Mouse (Mus musculus): ENCODE data around the gene Traip.

Traip gene

DNA sequence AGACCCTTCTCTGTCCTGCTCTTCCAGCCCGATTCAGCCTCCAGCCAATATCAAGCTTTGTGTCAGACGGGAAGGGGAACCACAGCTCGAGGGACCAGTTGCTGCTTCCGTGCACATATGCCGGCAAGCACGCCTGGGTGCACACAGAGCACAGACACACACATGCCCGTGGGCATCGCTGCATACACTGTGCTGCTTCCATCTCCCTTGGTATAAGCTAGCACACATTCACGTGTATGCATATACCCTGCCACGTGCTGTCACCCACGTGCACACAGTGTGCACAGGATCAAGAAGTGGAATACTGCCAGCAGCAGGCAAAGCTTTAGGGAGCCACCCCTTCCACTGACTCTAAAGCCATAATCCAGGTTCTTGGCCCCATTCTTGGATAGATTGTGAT is 15.8 kb upstream of the Traip start:
- peak; percentile 50 to 57 for DNase-seq (ENCODE audit: low spot score in 2 of 2)

DNA sequence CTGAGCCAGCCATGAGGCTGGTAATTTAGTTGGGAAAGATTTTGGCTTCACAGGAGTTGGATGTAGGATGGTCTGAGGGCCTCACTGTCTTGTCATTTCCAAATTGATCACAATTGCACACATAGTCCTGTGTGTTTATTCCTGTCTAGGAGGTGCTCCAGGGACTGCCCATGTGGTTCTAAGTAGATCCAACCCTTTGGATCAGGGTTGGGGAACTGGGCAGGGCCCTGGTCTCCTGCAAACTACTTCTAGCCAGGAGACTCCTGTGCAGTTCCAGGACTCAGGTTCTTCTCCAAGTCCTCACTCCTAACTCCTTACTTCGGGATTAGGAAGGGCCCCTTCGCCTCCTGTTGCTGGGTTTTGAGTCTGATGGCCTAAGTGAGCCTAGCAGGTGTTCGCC is 14.6 kb upstream of the Traip start, which contains the start of gene Camkv:
Gene Camkv (plus strand): TSS at position 301 of the 400 bp plus-strand sequence.
- no peak for DNase-seq (ENCODE audit: low spot score in 2 of 2)

DNA sequence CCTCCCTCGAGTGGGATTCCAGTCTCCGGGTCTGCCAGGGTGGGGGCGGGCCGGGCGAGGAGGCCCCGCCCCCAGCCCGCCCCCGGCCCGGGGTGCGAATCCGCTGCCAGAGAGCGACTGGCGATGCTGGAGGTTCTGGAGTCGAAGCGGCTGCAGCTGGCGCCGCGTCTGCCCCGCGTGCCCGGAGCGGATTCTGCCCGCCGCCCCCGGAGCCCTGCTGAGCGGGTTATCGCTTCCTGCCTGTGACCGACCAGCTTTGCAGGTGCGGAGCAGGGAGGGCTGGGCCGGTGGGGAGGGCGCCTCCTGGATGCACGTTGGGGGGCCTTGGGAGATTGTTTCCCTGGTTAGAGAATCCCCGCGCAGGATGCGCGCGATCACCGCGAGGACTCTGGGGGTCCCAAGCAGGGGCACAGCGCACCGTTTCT is 14.1 kb upstream of the Traip start:
- peak in 1 of 2 experiments; percentile 57 for DNase-seq (ENCODE audit: low spot score in 2 of 2)

DNA sequence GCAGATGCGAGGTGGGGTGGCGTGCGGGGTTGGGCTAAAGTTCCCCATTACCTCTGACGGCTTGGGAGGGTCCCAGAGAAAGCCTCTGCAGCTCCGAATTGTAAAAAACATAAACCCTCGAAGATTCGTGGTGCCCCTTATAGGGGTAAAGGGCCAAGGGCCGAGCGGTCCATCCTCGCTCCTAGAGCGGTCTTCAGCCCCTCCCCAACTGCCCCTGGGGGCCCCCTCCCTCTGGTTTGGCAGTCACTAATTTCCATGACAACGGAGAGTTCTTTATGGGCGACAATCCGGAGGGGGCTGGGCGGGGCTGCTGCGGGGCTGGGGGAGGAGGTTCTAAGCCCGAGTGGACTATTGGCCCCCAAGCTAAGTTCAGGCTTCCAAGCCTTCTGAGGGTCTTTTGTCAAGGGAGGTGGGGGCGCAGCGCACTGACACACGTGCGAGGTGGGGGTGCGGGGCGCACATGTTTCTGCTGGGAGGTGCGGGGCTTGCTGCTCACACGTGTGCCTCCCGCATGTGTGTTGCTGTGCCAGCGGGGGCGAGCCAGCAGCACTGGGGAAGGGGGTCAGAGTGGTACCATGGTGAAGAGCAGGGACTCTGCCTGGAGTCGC is 13.6 kb upstream of the Traip start:
- DNase-seq (ENCODE audit: low spot score in 2 of 2) = peak; percentile 62 to 64

DNA sequence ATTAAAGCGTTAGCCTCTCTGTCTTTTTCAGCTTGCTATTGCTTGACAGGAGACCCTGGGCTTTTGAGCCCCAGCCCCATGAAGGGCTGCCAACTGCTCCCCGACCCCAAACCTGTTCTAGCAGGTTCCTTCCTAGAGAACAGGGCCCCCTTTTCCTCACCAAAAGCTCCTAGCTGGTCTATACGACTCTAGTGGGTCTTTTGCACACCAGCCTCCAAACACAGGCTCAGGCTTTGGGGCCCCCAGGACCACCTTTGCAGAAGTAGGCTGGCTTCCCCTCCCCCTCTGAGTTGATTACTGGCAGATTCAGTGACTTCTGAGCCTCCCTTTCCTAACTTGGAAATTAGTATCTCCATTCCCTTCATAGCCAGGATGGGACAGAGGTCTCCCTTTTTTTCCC is 13.1 kb upstream of the Traip start:
- no peak for DNase-seq (ENCODE audit: low spot score in 2 of 2)

DNA sequence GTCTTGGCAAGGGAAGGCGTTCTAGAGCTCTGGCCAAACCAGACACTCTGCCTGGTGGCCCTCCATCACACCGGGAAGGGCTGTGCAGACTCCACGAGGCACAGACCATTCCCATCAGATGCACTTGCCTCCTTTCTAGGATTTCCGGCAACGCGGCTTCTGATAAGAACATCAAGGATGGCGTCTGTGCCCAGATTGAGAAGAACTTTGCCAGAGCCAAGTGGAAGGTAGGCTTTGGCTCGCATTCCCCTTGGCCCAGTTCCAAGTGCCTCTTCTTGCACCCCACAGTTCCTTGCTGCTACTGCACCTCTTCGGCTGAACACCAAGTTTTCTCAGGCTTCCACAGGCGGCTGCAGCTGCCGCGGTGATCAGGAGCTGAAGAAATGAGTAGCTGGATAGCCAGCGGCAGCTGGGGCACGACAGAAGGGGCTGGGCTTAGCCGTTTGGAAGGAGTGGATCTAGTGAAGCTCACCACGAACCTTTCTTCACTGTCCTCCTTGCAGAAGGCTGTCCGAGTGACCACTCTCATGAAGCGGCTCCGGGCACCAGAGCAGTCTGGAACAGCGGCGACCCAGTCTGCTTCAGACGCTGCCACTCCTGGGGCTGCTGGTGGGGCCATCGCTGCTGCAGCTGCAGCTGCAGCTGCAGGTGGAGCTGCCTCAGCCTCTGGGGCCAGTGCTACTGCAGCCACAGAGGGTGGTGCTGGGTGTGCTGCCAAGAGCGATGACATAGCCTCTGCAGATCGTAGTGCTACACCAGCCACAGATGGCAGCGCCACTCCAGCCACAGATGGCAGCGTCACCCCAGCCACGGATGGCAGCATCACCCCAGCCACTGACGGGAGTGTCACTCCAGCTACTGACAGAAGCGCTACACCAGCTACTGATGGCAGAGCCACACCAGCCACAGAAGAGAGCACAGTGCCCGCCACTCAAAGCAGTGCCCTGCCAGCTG is 2.4 kb upstream of the Traip start:
- DNase-seq (ENCODE audit: low spot score in 2 of 2) = no peak

DNA sequence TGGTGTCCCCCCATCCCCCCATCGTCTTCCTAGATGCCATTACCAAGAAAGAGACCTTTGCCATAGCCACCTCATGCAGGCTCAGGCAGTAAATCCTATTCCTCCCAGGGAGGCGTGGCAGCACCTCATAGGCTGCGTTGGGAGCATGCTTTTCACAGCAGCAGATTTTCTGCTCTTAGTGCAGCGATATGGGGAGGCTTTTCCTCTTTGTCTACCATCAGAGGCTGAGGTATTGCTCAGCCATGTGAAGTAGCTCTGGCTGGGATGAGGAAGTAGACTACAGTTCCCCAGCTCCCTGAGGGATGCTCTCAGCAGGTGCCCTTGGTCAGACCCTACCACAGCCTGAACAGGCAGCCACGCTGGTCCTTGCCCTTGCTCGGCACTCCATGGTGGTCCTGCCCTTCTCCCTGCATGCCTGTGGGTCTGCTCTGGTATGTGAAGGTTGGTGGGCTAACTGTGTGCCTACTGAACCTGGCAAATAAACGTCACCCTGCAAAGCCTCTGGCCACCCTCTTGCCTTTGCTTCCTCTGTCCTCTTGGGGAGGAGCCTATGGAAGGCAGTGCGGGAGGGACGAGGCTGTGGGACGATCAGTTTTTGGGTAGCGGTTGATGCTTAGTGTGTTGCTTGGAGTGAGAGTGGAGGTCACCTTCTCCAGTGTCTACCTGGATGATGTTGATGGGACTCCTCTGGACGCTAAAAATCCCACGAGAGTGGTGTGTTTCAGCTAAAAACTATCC is 583 bp upstream of the Traip start:
- DNase-seq (ENCODE audit: low spot score in 2 of 2) = no peak

DNA sequence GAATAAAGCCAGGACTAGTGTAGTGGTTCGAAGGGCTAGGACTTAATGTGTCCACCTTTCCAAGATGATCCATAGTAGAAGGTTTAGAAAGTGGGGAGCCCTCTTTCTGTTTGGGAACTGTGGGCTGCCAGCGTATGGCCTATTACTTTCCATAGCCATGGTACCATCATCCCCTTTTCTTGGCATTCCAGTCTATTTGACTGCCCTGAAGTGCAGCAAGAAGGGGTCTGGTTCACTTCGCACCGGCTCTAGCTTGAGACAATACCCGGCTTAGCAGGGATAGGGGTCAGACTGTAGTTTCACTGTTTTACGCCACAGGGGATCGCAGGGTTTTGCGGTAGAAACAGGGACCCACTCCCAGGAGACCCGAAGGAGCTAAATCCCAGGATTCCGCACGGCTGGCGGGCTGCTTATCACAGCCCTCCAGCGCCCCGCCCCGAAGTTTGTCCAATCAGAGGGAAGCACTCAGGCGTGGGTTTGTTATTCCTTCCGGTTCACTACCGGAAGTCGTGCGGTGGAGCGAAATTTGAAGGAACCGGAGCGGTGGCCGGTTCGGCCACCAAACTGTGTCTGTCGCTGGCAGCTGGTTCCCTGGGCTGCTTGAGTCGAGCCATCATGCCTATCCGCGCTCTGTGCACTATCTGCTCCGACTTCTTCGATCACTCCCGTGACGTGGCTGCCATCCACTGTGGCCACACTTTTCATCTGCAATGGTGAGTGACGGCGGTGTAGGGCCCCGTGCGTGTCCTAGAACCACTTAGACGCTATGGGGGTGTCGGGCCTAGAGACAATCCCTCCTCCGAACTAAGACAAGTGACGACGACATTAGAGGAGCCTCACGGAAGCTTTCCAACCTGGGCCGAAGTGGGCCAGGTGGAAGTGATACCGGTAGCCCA is 772 bp downstream of the Traip start:
- DNase-seq (ENCODE audit: low spot score in 2 of 2) = peak; percentile 92 to 93

DNA sequence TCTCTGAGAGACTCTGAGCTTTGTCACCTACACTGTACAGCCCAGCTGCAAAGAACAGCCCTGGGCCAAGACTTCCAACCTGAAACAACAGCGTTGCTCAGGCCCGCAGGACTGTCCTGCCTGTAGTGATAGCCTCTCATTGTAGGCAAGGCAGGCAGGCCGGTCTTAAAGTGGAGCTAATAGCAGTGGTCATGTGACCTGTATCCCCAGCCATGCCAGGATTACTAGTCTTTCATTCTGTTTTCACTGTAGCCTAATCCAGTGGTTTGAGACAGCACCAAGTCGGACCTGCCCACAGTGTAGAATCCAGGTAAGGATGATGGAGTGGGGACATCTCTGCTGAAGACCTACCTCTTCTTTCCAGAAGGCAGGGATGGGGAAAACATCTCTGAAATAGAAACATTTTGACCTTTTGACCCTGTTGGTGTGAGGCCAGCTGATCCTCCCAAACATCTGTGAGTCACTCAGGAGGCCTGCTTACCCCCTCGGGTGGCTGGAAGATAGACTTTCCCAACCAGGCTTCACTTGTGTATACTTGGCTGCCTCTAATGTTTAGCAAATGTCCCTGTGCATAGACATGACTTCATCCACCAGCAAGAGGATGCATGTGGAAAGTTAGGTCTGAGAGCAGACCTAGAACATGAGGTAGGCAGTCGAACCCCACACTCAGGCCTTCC is 5.8 kb downstream of the Traip start:
- DNase-seq (ENCODE audit: low spot score in 2 of 2) = no peak

DNA sequence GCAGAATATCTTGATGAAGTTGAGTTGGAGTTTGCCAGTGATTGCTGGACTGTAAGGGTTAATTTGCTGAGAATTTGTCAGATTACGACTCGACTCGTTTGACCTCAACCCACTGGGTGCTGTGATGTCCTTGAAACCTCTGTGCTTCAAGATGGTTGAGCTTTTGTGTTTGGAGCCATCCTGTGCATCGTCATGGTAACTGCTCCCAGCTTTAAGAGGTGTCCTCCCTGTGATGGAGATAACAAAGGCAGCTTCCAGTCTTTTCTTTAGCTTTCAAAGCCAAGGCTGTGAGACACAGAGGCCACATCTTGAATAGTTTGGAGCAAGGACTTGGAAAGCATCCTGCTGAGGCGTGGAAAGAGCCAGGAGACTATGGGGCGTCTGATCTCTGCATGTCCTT is 7.2 kb downstream of the Traip start:
- DNase-seq (ENCODE audit: low spot score in 2 of 2) = no peak

DNA sequence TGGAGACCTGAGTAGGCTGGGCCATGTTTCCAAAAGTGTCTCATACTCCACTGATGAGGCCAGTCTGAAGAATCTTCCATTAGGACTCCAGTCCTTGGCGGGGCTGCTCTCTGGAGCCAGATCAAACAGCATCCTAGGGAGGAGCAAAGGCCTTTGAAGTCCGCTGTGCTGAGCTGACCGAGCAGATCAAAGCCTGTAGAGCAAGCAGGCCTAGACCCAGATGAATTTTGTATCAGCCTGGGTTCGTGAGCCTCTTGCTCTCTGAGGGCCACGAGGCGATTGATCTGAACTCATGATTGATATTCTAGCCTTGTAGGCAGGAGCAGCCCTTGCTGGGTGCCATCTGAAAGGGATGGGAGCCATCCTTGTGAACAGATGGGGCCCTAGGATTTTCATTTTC is 10.0 kb downstream of the Traip start:
- no peak for DNase-seq (ENCODE audit: low spot score in 2 of 2)

DNA sequence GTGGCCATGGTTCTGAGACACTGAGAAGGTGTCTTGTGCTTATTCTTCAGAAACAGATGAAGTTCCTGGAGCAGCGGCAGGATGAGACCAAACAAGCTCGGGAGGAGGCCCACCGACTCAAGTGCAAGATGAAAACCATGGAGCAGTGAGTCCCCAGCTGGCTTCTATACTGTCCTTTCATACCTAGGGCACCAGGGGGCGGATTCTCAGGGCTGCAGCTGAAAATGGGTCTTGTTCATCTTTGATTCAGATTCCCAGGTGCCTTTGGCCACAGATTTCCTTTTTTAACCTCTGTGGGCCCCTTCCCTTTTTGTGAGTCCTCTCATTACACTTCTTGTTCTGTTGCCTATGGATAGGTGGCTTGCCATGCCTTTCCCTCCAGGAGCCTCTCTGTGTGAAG is 11.0 kb downstream of the Traip start:
- no peak for DNase-seq (ENCODE audit: low spot score in 2 of 2)

DNA sequence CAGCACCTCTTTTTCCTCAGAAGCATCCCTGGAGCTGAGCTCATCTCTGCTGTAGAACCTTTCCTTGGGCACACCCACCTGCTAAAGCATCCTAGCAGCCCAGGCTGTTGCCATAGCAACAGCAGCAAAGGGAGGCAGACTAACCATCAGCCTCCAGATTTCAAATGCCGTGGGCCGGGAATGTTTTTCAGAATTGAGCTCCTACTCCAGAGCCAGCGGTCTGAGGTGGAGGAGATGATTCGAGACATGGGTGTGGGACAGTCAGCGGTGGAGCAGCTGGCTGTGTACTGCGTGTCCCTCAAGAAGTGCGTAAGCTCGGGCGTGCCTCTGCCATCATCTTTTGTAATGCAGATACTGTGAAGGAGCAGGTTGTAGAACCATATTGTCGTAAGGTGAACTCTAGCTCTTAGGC is 11.4 kb downstream of the Traip start:
- DNase-seq (ENCODE audit: low spot score in 2 of 2) = peak; percentile 88 to 90

DNA sequence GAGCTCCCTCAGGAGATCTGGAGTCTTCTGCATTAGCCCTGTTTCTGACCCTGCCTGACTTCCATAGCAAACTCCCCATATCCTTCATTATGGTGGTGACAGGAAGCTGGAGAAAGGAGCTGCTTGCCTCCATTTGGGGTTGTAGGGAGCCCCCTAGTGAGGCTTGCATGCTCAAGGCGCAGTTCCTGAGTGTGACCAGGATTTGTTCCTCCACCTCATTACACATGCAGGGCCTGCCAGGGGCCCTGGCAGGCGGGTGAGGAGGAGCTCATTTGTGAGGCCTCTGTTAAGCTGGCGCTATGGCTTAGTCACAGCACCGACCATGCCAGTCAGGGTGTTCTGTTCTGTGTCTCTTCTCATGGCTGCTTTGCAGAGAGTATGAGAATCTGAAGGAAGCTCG is 11.9 kb downstream of the Traip start:
- peak; percentile 74 to 75 for DNase-seq (ENCODE audit: low spot score in 2 of 2)

DNA sequence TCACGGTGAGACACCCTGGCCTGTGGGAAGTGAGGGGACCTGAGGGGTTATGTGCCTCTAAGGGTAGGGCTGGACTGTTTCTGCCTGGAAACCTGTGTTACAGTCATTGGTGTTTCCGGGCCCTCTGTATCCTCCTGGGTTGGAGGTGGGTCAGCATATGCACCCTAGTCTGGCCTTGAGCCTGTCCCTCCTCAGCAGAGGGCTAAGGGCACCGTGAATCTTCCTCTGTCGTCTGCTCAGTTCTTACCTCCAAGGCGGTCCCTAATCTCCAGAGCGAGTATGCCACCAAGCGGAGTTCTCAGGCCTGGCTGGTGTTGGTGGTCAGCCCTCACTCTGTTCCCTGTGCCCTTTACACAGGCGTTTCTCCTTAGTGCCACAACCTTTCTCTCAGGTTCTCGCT is 13.0 kb downstream of the Traip start:
- DNase-seq (ENCODE audit: low spot score in 2 of 2) = no peak

DNA sequence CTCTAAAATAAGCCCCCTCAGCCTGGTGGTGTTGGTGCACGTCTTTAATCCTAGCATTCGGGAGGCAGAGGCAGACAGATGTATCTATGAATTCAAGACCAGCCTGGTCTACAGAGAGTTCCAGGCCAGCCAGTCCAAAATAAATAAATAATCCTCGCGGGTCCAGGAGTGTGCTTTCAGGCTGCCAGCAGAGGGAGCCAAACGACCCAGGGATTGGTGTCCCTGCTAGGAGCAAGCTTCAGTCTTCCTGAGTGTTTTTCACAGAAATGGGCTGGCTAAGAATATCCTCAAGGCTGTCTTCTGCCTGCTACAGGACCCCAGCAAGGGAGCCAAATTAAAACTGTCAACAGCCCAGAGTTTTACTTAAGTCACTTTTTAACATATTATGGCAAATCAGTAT is 13.8 kb downstream of the Traip start:
- DNase-seq (ENCODE audit: low spot score in 2 of 2) = peak; percentile 74 to 76

DNA sequence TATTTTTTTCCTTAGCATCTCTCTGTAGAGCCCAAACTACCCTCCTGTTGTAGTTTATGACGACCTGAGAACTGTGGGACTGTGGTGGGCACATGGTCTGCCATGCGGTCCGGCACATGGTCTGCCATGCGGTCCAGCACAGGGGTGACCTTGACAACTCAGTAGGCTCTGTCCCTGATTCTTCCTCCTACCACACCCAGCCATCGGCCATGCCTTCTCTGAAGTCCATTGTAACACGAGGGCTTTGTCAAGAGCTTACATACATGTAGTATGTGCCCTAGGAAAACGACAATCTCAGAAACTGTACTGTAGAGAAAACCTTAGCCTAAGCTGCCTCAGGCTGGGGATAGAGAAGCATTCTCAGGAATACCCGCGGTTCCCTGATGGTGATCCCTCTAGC is 14.7 kb downstream of the Traip start:
- no peak for DNase-seq (ENCODE audit: low spot score in 2 of 2)

DNA sequence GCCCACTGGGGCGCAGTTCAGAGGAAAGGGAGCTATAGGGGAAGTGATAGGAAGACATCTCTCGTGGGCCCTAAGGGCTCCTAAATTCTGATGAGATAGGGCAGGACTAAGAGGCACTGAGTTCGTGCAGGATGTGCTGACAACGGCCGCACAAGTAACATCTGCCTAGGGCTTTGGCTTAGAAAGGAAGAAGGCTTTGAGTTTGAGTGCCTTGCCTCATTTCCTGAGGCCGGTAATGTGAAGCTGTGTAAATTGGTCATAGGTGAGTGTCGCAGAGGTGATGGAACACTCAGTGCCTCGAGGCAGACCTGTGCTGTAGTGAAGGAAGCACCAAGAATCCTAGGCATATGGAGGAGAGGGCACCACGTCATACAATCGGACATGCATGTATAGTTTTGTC is 16.7 kb downstream of the Traip start:
- no peak for DNase-seq (ENCODE audit: low spot score in 2 of 2)

DNA sequence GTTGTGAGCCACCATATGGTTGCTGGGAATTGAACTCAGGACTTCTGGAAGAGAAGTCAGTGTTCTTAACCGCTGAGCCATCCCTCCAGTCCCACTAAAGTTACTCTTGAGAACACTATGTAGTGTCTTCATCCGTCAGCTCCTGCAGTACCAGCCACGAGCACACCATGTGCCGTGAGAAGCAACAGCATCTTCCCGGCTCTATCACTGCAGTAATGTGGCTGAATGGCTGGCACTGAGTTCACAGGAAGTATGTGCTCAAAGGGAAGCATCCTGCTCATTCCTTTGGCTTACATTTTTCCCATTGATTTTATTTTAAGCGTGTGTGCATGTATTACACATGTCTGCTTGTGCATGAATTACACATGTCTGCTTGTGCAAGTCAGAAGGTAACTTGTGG is 17.5 kb downstream of the Traip start:
- no peak for DNase-seq (ENCODE audit: low spot score in 2 of 2)

DNA sequence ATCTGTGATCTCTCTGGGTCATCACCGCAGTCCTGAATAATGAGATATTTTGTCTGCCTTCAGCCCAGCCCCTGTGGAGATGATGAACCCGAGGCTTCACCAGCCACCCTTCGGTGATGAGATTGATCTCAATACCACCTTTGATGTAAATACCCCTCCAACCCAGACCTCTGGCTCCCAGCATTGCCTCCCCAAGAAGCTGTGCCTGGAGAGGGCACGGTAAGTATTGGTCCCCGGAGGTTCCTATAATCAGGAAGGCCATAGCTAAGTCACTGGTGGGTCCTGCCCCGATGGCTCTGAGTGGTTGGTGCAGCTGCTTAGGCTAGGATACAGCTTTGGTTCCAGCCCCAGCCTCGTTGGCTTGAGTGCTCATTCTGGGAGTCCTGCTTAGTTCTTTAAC is 18.6 kb downstream of the Traip start:
- no peak for DNase-seq (ENCODE audit: low spot score in 2 of 2)

DNA sequence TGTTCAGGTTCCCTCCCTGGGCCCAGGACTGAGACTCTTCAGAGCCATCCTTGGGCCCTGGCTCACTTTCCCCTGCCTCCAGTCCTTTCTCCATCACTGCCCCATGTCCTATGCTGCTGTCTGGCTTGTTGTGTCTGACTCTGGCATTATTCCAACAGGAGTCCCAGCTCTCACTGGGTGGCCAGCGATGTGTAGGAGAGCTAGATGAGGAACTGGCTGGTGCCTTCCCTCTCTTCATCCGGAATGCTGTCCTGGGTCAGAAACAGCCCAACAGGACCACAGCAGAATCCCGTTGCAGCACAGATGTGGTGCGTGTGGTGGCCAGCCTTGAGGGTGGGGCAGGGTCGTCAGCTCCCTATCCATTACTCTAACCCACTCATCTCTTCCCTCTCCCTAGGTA is 20.4 kb downstream of the Traip start:
- DNase-seq (ENCODE audit: low spot score in 2 of 2) = no peak

Measured in right cerebral cortex, adult 2 months (tissue).